Mouse (Mus musculus) kidney, embryonic 14.5 days (tissue): ENCODE data around the gene Vps11. TPM values are rescaled to one million over a fixed set of nuclear protein-coding genes. Genes with fewer than 3 reads are reported as not detected.
A peak's percentile ranks its signal among the peaks of the same experiment; 100 is the strongest.
"Not testable (repeated sequence)": the region's sequence is repeated elsewhere in the genome, so short reads cannot be mapped to it uniquely, and the experiment has no call there.

Experiments used
- ATAC-seq: fragments of 200-750 bp; cut with Nextera tagmentation; 2 replicates; pipeline ENCODE4 v1.8.0; 2017; ENCODE audit warnings: moderate number of reproducible peaks, mild to moderate bottlenecking, moderate TSS enrichment, moderate library complexity; ENCODE audit not compliant: low FRiP score, low TSS enrichment
- H3K27ac ChIP-seq: fragments of 300-500 bp; sonication (generic); 2 replicates; pipeline ENCODE4 v1.5.1; 2014; ENCODE audit warnings: low read depth, mild to moderate bottlenecking, low read length, moderate library complexity, mixed read lengths
- H3K27me3 ChIP-seq: fragments of 300-500 bp; sonication (generic); 2 replicates; pipeline ENCODE4 v1.6.1; 2014; ENCODE audit warnings: mild to moderate bottlenecking, low read length; ENCODE audit not compliant: control insufficient read depth, insufficient read depth
- H3K36me3 ChIP-seq: fragments of 300-500 bp; sonication (generic); 2 replicates; pipeline ENCODE4 v1.6.1; 2014; ENCODE audit warnings: low read length, mixed read lengths; ENCODE audit not compliant: control insufficient read depth, insufficient read depth
- H3K4me1 ChIP-seq: fragments of 300-500 bp; sonication (generic); 2 replicates; pipeline ENCODE4 v1.6.1; 2014; ENCODE audit warnings: low read length, mixed read lengths; ENCODE audit not compliant: control insufficient read depth, insufficient read depth
- H3K4me2 ChIP-seq: fragments of 300-500 bp; sonication (generic); replicated peaks from 2 replicates; pipeline ENCODE4 v1.6.1; 2014; ENCODE audit warnings: low read depth, mild to moderate bottlenecking, low read length
- H3K4me3 ChIP-seq: fragments of 300-500 bp; sonication (generic); 2 replicates; pipeline ENCODE4 v1.5.1; 2014; ENCODE audit warnings: mild to moderate bottlenecking, low read length
- H3K9ac ChIP-seq: fragments of 300-500 bp; sonication (generic); 2 replicates; pipeline ENCODE4 v1.6.1; 2014; ENCODE audit warnings: low read depth, mild to moderate bottlenecking, low read length, moderate library complexity
- H3K9me3 ChIP-seq: fragments of 300-500 bp; sonication (generic); 2 replicates; pipeline ENCODE4 v1.6.1; 2016; ENCODE audit warnings: low read length; ENCODE audit not compliant: control insufficient read depth
- WGBS: fragments of 180-500 bp; shearing (Covaris S2); extraction: QIAGEN DNeasy Blood & Tissue Kit; methylation state at CpG from one replicate; pipeline ENCODE4 v1.1.7; 2014; 5-methylcytosine and 5-hydroxymethylcytosine counted together
- polyA plus RNA-seq: library from polyadenylated mRNA; unstranded; fragments of >200 nt; fragmentation: Nextera tagmentation; extraction: Ambion mirVana; gene quantifications from 2 replicates; pipeline ENCODE4 v1.2.1, GENCODE M21; 2014

Gene Vps11
- polyA plus RNA-seq, 1 experiment from 2014 or later, result 28.1 TPM

DNA sequence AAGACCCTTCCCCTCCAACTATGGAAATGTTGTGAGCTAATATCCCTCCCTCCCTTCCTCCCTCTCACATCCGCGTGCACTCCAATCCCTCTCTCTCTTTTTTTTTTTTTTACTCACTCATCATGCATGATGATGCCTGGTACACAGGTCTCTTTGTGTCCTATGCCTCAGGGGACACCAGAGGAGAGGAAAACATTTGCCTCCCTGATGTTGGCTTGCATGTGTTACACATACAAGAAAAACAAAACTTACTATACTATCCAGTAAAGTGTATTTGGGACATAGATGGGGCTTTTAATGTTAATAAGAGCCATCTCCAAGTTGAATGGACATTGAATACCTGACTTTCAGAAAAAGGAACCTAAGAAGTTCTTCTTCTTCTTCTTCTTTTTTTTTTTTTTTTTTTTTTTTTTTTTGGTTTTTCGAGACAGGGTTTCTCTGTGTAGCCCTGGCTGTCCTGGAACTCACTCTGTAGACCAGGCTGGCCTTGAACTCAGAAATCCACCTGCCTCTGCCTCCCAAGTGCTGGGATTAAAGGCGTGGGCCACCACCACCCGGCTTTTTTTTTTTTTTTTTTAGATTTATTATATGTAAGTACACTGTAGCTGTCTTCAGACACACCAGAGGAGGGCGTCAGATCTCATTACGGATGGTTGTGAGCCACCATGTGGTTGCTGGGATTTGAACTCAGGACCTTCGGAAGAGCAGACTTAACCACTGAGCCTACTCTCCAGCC, 36.3 kb downstream of the Vps11 start:
- Histone ChIP-seq H3K4me2 (peak overlapping the region; percentile 82; the same call in 1 of the 2 replicates), H3K4me1 (peaks cover 16% of the 10 kb centered on the region), H3K9ac (peak overlapping the region; percentile 87; the same call in 1 of the 2 replicates), H3K27ac (peak overlapping the region; percentile 93; the same call in 1 of the 2 replicates), H3K36me3 (peaks cover 14% of the 10 kb centered on the region)
- H3K4me3 ChIP-seq, ATAC-seq, H3K27me3 ChIP-seq, H3K9me3 ChIP-seq: not testable (repeated sequence)
- 71% methylated on average over 7 of the region's 8 CpGs for WGBS

DNA sequence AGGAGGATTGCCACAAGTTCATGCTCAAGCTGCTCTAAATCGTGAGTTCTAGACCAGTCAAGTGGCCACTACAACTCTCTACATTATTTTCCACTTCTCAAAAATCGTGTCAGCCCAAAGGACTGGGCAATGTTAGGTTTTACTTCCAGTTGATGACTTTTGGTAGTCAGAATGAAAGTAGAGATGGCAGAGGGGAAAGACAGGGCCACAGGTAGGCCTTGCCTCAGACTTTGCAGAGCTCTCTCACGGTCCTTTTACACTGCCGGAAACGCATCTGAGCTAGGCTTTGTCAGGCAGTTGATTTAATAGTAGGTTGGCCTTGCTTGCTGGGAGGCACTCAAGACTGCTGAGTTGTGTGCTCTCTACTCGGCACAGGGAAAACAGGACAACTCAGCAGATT, 37.3 kb downstream of the Vps11 start:
- Histone ChIP-seq H3K9ac (no peak overlapping the region), H3K4me1 (peaks cover 19% of the 10 kb centered on the region), H3K4me2 (no peak overlapping the region), H3K27me3 (no peaks in the 10 kb centered on the region), H3K36me3 (peaks cover 6% of the 10 kb centered on the region; the same call in 1 of the 2 replicates), H3K9me3 (no peaks in the 10 kb centered on the region), H3K4me3 (no peak overlapping the region), H3K27ac (no peak overlapping the region)
- WGBS, result 64% methylated on average over 6 of the region's 6 CpGs
- ATAC-seq, result no peak

DNA sequence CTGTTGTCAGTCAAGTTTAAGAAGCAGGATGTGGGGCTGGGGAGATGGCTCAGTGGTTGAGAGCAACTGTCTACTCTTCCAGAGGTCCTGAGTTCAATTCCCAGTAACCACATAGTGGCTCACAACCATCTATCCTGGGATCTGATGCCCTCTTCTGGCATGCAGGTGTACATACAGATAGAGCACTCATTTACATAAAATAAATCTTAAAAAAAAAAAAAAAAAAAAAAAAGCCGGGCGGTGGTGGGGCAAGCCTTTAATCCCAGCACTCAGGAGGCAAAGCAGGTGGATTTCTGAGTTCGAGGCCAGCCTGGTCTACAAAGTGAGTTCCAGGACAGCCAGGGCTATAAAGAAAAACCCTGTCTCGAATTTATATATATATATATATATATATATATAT, 37.8 kb downstream of the Vps11 start:
- not testable (repeated sequence) for H3K27me3 ChIP-seq, H3K9me3 ChIP-seq, H3K4me3 ChIP-seq, H3K9ac ChIP-seq, H3K4me2 ChIP-seq, H3K36me3 ChIP-seq, H3K27ac ChIP-seq, ATAC-seq
- peaks cover 24% of the 10 kb centered on the region for H3K4me1 ChIP-seq
- WGBS, result 84% methylated on average over 4 of the region's 4 CpGs

DNA sequence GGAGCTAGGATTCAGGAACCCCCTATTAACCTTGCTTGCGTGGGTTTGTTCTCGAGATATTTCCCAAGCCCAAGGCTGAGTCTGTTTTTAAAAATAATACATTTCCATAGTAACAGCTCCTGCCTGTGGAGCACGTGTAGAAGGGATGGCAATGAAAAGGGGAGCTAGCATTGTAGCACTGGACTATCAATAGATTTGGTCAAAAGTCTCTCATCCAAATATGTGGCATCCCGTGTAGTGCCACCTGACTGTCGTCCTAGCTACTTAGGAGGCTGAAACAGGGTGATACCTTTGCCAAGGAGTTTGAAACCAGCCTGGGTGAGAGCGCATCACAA, 40.7 kb downstream of the Vps11 start:
- Histone ChIP-seq H3K9ac (peak overlapping the region; percentile 44; the same call in 1 of the 2 replicates), H3K4me1 (peaks cover 24% of the 10 kb centered on the region), H3K27me3 (no peaks in the 10 kb centered on the region), H3K4me2 (peak overlapping the region; percentile 94), H3K4me3 (peak overlapping the region; percentile 94), H3K36me3 (peaks cover 11% of the 10 kb centered on the region; the same call in 1 of the 2 replicates), H3K9me3 (no peaks in the 10 kb centered on the region), H3K27ac (peak overlapping the region; percentile 32; the same call in 1 of the 2 replicates)
- 0 out of 2 replicates have a peak, but pooled peaks have one; percentile 3 for ATAC-seq
- 24% methylated on average over 6 of the region's 6 CpGs for WGBS

DNA sequence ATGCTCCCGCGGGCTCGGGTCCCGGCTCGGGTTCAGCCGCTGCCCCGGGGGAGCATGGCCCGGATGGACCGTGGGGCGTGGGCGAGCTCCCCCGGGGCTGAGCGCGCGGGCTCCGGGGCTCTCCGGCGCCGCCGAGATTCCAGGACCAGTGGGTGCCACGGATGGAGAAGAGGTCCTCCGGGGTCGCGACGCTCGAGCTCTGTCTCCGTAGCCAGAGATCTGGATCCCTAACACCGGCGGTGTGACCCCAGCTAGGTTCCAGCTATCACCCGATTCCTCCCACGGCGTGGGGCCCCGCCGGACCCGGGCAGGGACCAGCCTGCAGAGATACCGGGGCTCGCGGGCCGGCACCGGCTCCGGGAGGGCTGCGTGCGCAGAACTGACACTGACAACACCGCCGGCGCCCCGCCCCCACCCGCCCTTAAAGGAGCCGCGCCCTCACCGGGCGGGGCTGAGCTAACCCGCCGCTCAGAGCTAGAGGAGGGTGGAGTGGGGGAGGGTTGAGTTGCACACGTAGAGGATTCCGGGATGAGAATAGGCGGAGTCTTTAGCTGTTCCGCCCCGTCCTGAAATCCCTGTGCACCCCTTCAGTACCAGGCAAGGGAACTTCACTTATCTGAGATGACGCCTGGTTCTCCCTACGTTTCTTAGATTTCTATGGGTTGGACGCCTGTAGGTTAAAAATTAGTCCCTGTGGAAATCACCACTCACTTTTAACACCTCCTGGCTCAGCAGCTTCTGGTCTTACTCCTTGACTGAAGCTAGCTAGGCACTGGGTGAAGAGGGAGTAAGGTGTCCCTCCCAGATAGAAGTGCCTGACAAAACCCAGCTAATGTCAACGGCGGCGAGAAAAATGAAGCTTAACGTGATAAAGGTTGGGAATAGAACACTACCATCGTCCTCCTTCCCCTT, 41.3 kb downstream of the Vps11 start, which contains the start of gene C2cd2l:
Gene C2cd2l, minus strand, starts transcription at position 399 of the 912 bp plus-strand sequence.
- H3K9ac ChIP-seq, result peak within 1 kb of the TSS; percentile 81
- no peaks in the 10 kb centered on the region for H3K9me3 ChIP-seq
- WGBS, result under 1% methylated on average over 65 of the region's 67 CpGs
- peak within 1 kb of the TSS; percentile 94 for H3K4me3 ChIP-seq
- no peaks in the 10 kb centered on the region for H3K27me3 ChIP-seq
- ATAC-seq, result peak; percentile 98
- H3K4me2 ChIP-seq, result peak within 1 kb of the TSS; percentile 94
- H3K27ac ChIP-seq, result peak within 1 kb of the TSS; percentile 44; the same call in 1 of the 2 replicates
- peaks cover 22% of the 10 kb centered on the region for H3K4me1 ChIP-seq
- peaks cover 17% of the 10 kb centered on the region for H3K36me3 ChIP-seq

DNA sequence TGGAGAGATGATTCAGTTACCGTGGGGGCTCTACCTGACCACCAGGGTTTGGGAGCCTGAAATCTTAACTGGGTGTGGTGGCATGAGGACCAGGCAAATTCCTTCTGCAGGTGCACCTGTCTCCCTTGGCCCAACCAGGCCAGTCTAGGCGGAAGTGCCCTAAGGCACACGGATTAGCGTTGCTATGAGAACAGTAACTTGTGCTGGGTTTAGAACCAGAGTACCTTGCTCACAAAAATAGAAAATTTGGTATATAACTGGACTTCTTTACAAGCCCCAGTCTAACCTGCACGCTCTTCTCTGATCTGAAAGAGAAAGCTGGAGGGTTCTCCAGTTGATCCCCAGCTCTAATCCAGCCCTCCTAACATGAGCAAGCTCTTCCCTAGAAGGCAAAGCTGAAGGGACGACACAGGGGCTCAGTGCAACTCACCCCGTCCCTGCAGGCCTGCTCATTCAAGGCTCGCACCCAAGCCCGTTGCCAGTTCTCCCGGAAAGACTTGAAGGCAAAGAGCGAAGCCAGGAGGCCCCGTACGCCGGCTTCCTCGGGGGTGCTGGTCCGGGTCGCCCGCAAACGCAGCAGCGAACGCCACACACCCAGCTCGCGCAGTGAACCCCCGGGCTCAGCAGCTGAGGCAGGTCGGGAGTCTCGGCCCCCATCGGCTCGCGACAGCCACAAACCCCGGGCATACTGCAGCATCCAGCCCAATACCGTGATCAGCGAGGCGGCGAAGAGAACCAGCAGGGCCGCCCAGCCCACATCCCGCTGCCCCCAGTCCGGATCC, 42.2 kb downstream of the Vps11 start:
- Histone ChIP-seq H3K4me1 (peaks cover 22% of the 10 kb centered on the region), H3K9ac (peak overlapping the region; percentile 81), H3K27me3 (no peaks in the 10 kb centered on the region), H3K36me3 (peaks cover 23% of the 10 kb centered on the region), H3K9me3 (no peaks in the 10 kb centered on the region), H3K4me2 (peak overlapping the region; percentile 94), H3K27ac (peak overlapping the region; percentile 44; the same call in 1 of the 2 replicates), H3K4me3 (peak overlapping the region; percentile 94)
- no peak for ATAC-seq
- WGBS, result 4% methylated on average over 37 of the region's 37 CpGs

- H3K4me1 ChIP-seq, result peaks cover 22% of the 10 kb centered on the region
- peaks cover 28% of the 10 kb centered on the region for H3K36me3 ChIP-seq
- H3K27ac ChIP-seq, result no peak overlapping the region
- H3K4me3 ChIP-seq, result peak overlapping the region; percentile 94
- ATAC-seq, result no peak
- H3K27me3 ChIP-seq, result no peaks in the 10 kb centered on the region
- H3K9ac ChIP-seq, result peak overlapping the region; percentile 81; the same call in 1 of the 2 replicates
- 29% methylated on average over 3 of the region's 3 CpGs for WGBS
- peak overlapping the region; percentile 94 for H3K4me2 ChIP-seq
- H3K9me3 ChIP-seq, result no peaks in the 10 kb centered on the region
Measured at GRCm38 (mm10) chr9:44318826-44319095, 42.7 kb downstream of the Vps11 start.

GRCm38 (mm10) chr9:44318076-44318825, 43.2 kb downstream of the Vps11 start:
- Histone ChIP-seq H3K27me3 (no peaks in the 10 kb centered on the region), H3K36me3 (peaks cover 33% of the 10 kb centered on the region), H3K9ac (no peak overlapping the region; the same call in 1 of the 2 replicates), H3K4me3 (peak overlapping the region; percentile 94), H3K9me3 (no peaks in the 10 kb centered on the region), H3K4me1 (peaks cover 22% of the 10 kb centered on the region), H3K27ac (no peak overlapping the region), H3K4me2 (peak overlapping the region; percentile 94)
- WGBS, result 63% methylated on average over 5 of the region's 5 CpGs
- ATAC-seq, result no peak
